Mouse (Mus musculus) heart, embryonic 12.5 days (tissue): ENCODE measurements around the gene Srsf1. TPM values are rescaled to one million over a fixed set of nuclear protein-coding genes. Genes with fewer than 3 reads are reported as not detected.
A peak's percentile ranks its signal among the peaks of the same experiment; 100 is the strongest.

ENCODE experiments used
- ATAC-seq: fragments of 200-750 bp; cut with Nextera tagmentation; 2 replicates; pipeline ENCODE4 v1.8.0; 2017; ENCODE audit warnings: moderate TSS enrichment, moderate library complexity; ENCODE audit not compliant: insufficient number of reproducible peaks, low FRiP score
- H3K27ac ChIP-seq: fragments of 300-500 bp; sonication (generic); 2 replicates; pipeline ENCODE4 v1.5.1; 2016; ENCODE audit warnings: mild to moderate bottlenecking, moderate library complexity; ENCODE audit not compliant: poor library complexity, severe bottlenecking
- H3K27me3 ChIP-seq: fragments of 300-500 bp; sonication (generic); replicated peaks from 2 replicates; pipeline ENCODE4 v1.6.1; 2016; ENCODE audit warnings: mild to moderate bottlenecking, moderate library complexity
- H3K36me3 ChIP-seq: fragments of 300-500 bp; sonication (generic); 2 replicates; pipeline ENCODE4 v1.6.1; 2016; ENCODE audit warnings: mild to moderate bottlenecking, moderate library complexity
- H3K4me1 ChIP-seq: fragments of 300-500 bp; sonication (generic); replicated peaks from 2 replicates; pipeline ENCODE4 v1.6.1; 2016; ENCODE audit warnings: mild to moderate bottlenecking
- H3K4me2 ChIP-seq: fragments of 300-500 bp; sonication (generic); 2 replicates; pipeline ENCODE4 v1.6.1; 2016; ENCODE audit warnings: mild to moderate bottlenecking, moderate library complexity
- H3K4me3 ChIP-seq: fragments of 300-500 bp; sonication (generic); 2 replicates; pipeline ENCODE4 v1.5.1; 2016; ENCODE audit warnings: mild to moderate bottlenecking
- H3K9ac ChIP-seq: fragments of 300-500 bp; sonication (generic); 2 replicates; pipeline ENCODE4 v1.6.1; 2016; ENCODE audit warnings: mild to moderate bottlenecking, moderate library complexity
- H3K9me3 ChIP-seq: fragments of 300-500 bp; sonication (generic); replicated peaks from 2 replicates; pipeline ENCODE4 v1.6.1; 2016; ENCODE audit warnings: mild to moderate bottlenecking, moderate library complexity
- WGBS: fragments of 180-500 bp; shearing (Covaris S2); methylation state at CpG from one replicate; pipeline ENCODE4 v1.1.7; 2016; 5-methylcytosine and 5-hydroxymethylcytosine counted together
- polyA plus RNA-seq: library from polyadenylated mRNA; unstranded; fragments of >200 nt; fragmentation: Nextera tagmentation; extraction: Ambion mirVana; gene quantifications from 2 replicates; pipeline ENCODE4 v1.2.1, GENCODE M21; 2016

The Srsf1 gene
- polyA plus RNA-seq, 1 experiment from 2014 or later, result 254 TPM

GRCm38 (mm10) chr11:88071113-88071512 is 23.9 kb downstream of the Srsf1 start:
- Histone ChIP-seq H3K4me1 (peaks cover 41% of the 10 kb centered on the region), H3K27me3 (no peaks in the 10 kb centered on the region), H3K4me2 (peak overlapping the region; percentile 38; the same call in 1 of the 2 replicates), H3K4me3 (no peak overlapping the region), H3K9me3 (no peaks in the 10 kb centered on the region), H3K9ac (no peak overlapping the region), H3K27ac (no peak overlapping the region), H3K36me3 (peaks cover 25% of the 10 kb centered on the region)
- 63% methylated on average over 5 of the region's 5 CpGs for WGBS
- ATAC-seq, result no peak

GRCm38 (mm10) chr11:88073343-88073875 is 26.2 kb downstream of the Srsf1 start:
- Histone ChIP-seq H3K4me2 (no peak overlapping the region), H3K9ac (no peak overlapping the region), H3K9me3 (no peaks in the 10 kb centered on the region), H3K27me3 (no peaks in the 10 kb centered on the region), H3K36me3 (peaks cover 46% of the 10 kb centered on the region), H3K4me1 (peaks cover 39% of the 10 kb centered on the region), H3K4me3 (no peak overlapping the region), H3K27ac (no peak overlapping the region)
- WGBS, result 68% methylated on average over 14 of the region's 14 CpGs
- ATAC-seq, result no peak

GRCm38 (mm10) chr11:88075701-88076100 is 28.5 kb downstream of the Srsf1 start:
- 77% methylated on average over 1 of the region's 1 CpGs for WGBS
- ATAC-seq, result no peak
- H3K27ac ChIP-seq, result no peak overlapping the region

GRCm38 (mm10) chr11:88076394-88076793 is 29.2 kb downstream of the Srsf1 start:
- Histone ChIP-seq H3K27ac (no peak overlapping the region), H3K9ac (no peak overlapping the region), H3K4me3 (no peak overlapping the region), H3K4me2 (no peak overlapping the region), H3K4me1 (peaks cover 23% of the 10 kb centered on the region), H3K9me3 (no peaks in the 10 kb centered on the region), H3K27me3 (no peaks in the 10 kb centered on the region), H3K36me3 (peaks cover 75% of the 10 kb centered on the region)
- ATAC-seq, result no peak
- WGBS, result 37% methylated on average over 1 of the region's 1 CpGs

More at GRCm38 (mm10) chr11:88075701-88076100, 28.5 kb downstream of the Srsf1 start:
- Histone ChIP-seq H3K27me3 (no peaks in the 10 kb centered on the region), H3K4me2 (no peak overlapping the region), H3K9me3 (no peaks in the 10 kb centered on the region), H3K4me3 (no peak overlapping the region), H3K36me3 (peaks cover 68% of the 10 kb centered on the region), H3K4me1 (peaks cover 30% of the 10 kb centered on the region), H3K9ac (no peak overlapping the region)

GRCm38 (mm10) chr11:88083699-88084098 is 36.5 kb downstream of the Srsf1 start:
- H3K9ac ChIP-seq, result no peak overlapping the region
- peaks cover 14% of the 10 kb centered on the region for H3K4me1 ChIP-seq
- H3K9me3 ChIP-seq, result no peaks in the 10 kb centered on the region
- no peaks in the 10 kb centered on the region for H3K27me3 ChIP-seq
- H3K4me3 ChIP-seq, result no peak overlapping the region
- H3K36me3 ChIP-seq, result peaks cover 55% of the 10 kb centered on the region
- 49% methylated on average over 6 of the region's 6 CpGs for WGBS
- H3K4me2 ChIP-seq, result no peak overlapping the region
- ATAC-seq, result no peak
- H3K27ac ChIP-seq, result no peak overlapping the region

GRCm38 (mm10) chr11:88086737-88087627 is 39.8 kb downstream of the Srsf1 start:
- peak; percentile 94 for ATAC-seq
- Histone ChIP-seq H3K4me1 (peaks cover 14% of the 10 kb centered on the region), H3K27me3 (no peaks in the 10 kb centered on the region), H3K4me2 (peak overlapping the region; percentile 72), H3K9ac (peak overlapping the region; percentile 61; the same call in 1 of the 2 replicates), H3K9me3 (no peaks in the 10 kb centered on the region), H3K4me3 (peak overlapping the region; percentile 46), H3K36me3 (peaks cover 23% of the 10 kb centered on the region), H3K27ac (peak overlapping the region; percentile 67)
- 5% methylated on average over 25 of the region's 25 CpGs for WGBS

GRCm38 (mm10) chr11:88089150-88089549 is 42.0 kb downstream of the Srsf1 start:
- 53% methylated on average over 5 of the region's 5 CpGs for whole genome bisulfite sequencing
- no peaks in the 10 kb centered on the region for H3K27me3 ChIP-seq
- H3K36me3 ChIP-seq, result peaks cover 10% of the 10 kb centered on the region
- H3K9me3 ChIP-seq, result no peaks in the 10 kb centered on the region
- no peak overlapping the region for H3K27ac ChIP-seq
- no peak for ATAC-seq
- no peak overlapping the region for H3K4me2 ChIP-seq
- H3K9ac ChIP-seq, result no peak overlapping the region
- no peak overlapping the region for H3K4me3 ChIP-seq
- peaks cover 14% of the 10 kb centered on the region for H3K4me1 ChIP-seq

- Histone ChIP-seq H3K27ac (no peak overlapping the region), H3K27me3 (no peaks in the 10 kb centered on the region), H3K9me3 (no peaks in the 10 kb centered on the region), H3K9ac (no peak overlapping the region), H3K36me3 (peaks cover under 1% of the 10 kb centered on the region), H3K4me3 (no peak overlapping the region), H3K4me2 (no peak overlapping the region), H3K4me1 (peaks cover 14% of the 10 kb centered on the region)
- no peak for ATAC-seq
- WGBS, result 80% methylated on average over 5 of the region's 5 CpGs
Measured at GRCm38 (mm10) chr11:88090293-88090692, 43.1 kb downstream of the Srsf1 start.

- no peaks in the 10 kb centered on the region for H3K27me3 ChIP-seq
- H3K4me3 ChIP-seq, result no peak overlapping the region
- peaks cover 12% of the 10 kb centered on the region for H3K4me1 ChIP-seq
- H3K9ac ChIP-seq, result no peak overlapping the region
- WGBS, result 60% methylated on average over 1 of the region's 1 CpGs
- ATAC-seq, result no peak
- no peak overlapping the region for H3K27ac ChIP-seq
- H3K4me2 ChIP-seq, result no peak overlapping the region
- no peaks in the 10 kb centered on the region for H3K9me3 ChIP-seq
- H3K36me3 ChIP-seq, result no peaks in the 10 kb centered on the region
Measured at GRCm38 (mm10) chr11:88091949-88092348, 44.8 kb downstream of the Srsf1 start.

- H3K4me2 ChIP-seq, result peak overlapping the region; percentile 90
- H3K9ac ChIP-seq, result no peak overlapping the region
- H3K27me3 ChIP-seq, result no peaks in the 10 kb centered on the region
- no peaks in the 10 kb centered on the region for H3K9me3 ChIP-seq
- WGBS, result 12% methylated on average over 4 of the region's 4 CpGs
- no peak for ATAC-seq
- no peak overlapping the region for H3K27ac ChIP-seq
- no peaks in the 10 kb centered on the region for H3K36me3 ChIP-seq
- H3K4me3 ChIP-seq, result no peak overlapping the region
- peaks cover 33% of the 10 kb centered on the region for H3K4me1 ChIP-seq
Measured at GRCm38 (mm10) chr11:88097173-88097572, 50.0 kb downstream of the Srsf1 start.

- H3K4me2 ChIP-seq, result peak within 1 kb of the TSS; percentile 90
- no peaks in the 10 kb centered on the region for H3K9me3 ChIP-seq
- H3K27me3 ChIP-seq, result no peaks in the 10 kb centered on the region
- H3K36me3 ChIP-seq, result no peaks in the 10 kb centered on the region
- ATAC-seq, result no peak
- H3K9ac ChIP-seq, result peak within 1 kb of the TSS; percentile 95
- peak within 1 kb of the TSS; percentile 80 for H3K4me3 ChIP-seq
- WGBS, result 12% methylated on average over 17 of the region's 17 CpGs
- peaks cover 39% of the 10 kb centered on the region for H3K4me1 ChIP-seq
- H3K27ac ChIP-seq, result peak within 1 kb of the TSS; percentile 93
Measured at GRCm38 (mm10) chr11:88098021-88098729, 51.0 kb downstream of the Srsf1 start, which contains the start of gene Cuedc1. Cuedc1 (plus strand) TSS chr11:88098058.
